Mouse (Mus musculus): Measurements from ENCODE around the gene Large2.
"Not testable (repeated sequence)": the region's sequence is repeated elsewhere in the genome, so short reads cannot be mapped to it uniquely, and the experiment has no call there.

The Large2 gene

GRCm38 (mm10) chr2:92374514-92374913 lies at the start of gene Large2, which contains the start of gene Pex16:
Gene Large2 (minus strand): TSS chr2:92374869.
Gene Pex16 (plus strand): TSS chr2:92374676.
- DNase-seq (ENCODE audit: extremely low spot score, low spot score), result no peak

DNA sequence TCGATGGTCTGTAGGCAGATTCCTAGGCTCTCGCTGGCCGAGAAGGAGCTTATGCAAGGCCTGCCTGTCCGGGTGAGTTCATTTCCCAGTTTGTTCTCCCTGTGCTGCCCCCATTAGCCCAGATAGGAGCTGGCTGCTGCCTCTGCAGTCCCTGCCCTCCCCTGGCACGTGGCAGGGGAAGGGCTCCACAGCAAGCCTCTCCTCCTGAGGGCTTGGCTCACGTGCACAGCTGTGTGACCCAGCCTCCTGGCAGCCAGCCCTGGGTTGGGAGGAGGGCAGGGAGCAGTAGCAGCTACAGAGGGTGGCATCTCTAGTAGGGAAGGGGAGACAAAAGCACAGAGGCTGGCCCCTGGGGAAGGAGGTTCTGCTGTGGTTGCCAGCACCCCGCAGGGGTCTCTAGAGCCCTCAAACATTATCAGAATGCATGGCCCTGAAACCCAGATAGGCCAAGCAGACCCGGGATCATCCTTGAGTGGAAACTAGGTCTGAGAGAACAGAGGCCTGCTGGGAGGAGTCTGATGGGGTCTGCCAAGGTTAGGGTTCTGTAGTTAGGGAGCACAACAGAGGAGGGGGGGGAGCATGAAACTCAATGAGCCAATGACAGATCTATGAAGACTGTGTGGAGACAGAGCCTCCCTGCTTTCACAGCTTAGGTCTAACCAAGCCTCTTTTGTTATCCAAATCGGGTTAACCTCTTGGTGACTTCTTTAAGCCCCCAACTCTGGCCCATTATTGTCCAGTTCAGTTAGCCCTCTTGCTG lies 49.2 kb upstream of the Large2 start:
- no peak for DNase-seq (ENCODE audit: extremely low spot score, low spot score)

DNA sequence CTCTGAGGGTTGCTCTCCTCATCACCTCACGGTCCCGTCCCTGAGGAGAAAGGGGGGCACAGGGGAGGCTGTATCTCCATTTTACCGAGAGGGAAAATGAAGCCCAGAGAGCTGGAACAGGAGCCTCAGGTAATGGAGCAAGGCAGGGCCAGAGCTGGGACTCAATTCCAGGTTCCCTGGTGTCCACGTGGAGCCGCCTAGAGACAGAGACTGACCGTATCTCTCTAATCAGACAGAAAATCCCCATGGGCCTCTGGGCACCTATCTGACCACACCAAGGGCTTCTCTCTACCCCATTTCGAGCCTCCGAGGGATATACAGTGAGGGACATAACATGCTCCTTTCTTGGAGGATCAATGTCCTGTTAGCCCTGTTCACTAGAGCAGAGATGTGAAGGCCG lies 48.5 kb upstream of the Large2 start:
- DNase-seq (ENCODE audit: extremely low spot score, low spot score), result no peak

- no peak for DNase-seq (ENCODE audit: extremely low spot score, low spot score)
Observed at GRCm38 (mm10) chr2:92422388-92423135, 47.9 kb upstream of the Large2 start.

GRCm38 (mm10) chr2:92421723-92422387 lies 47.2 kb upstream of the Large2 start:
- no peak for DNase-seq (ENCODE audit: extremely low spot score, low spot score)

- DNase-seq (ENCODE audit: extremely low spot score, low spot score), result no peak
Observed at GRCm38 (mm10) chr2:92411705-92412104, 37.0 kb upstream of the Large2 start.

DNA sequence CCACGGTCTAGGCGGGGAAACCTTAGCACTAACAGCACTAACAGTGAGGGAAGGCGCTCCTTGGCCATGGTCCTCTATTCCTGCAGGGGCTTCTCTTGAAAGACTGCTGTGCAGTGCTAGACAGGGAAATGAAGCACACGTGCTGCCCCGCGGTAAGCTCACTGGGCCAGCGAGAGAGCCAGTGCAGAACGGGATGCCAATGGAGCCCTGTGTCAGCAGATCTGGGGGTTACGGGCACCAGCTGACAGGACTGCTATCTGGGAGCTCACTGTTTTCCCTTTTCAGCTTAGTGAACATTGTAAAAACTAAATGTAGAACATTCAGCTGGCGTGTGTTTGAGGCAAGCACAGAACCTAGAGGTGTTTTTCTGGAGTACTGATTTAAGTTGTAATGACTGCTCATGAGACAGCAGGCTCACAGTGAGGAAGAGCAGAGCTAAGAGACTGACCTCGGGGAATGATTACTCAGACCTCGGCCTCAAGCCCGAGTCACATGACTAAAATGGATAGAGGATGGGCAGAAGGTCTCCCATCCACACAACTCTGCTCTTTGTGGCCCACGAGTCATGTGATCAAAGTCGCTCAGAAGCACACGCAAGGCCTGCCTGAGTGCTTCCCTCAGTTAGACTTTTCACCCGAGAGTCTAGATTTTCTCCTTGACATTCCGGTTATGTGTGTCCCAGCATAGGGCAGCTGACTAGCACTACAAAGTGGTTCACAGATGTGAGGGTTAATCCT lies 33.8 kb upstream of the Large2 start:
- DNase-seq (ENCODE audit: extremely low spot score, low spot score), result no peak

GRCm38 (mm10) chr2:92405687-92406086 lies 31.0 kb upstream of the Large2 start:
- DNase-seq (ENCODE audit: extremely low spot score, low spot score), result no peak

- no peak for DNase-seq (ENCODE audit: extremely low spot score, low spot score)
Observed at GRCm38 (mm10) chr2:92404737-92405136, 30.1 kb upstream of the Large2 start.

DNA sequence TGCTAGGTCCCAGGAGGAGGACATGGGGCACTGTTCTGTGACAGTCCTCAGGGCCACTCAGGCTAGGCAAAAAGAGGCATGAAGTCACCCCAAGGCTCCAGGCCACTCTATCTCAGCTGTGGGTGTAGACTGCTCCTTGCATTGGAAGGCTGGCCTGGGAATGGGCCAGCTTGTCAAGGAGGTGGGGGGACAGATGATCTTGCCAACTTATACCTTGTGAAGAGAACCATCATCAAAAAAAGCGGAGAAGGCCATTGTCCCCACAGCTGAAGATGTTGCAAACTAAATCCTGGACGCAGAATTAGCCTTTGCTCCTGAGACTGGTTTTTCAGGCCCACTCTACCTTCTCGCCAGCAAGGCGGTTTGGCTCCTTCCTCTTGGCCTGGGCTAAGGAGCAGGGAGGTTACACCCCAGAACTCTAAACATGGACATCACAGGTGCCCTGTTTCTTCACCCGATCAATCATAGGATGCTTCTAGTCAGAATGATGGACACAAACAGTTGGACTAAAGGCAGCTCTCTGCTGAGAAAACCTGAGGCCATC lies 29.2 kb upstream of the Large2 start:
- no peak for DNase-seq (ENCODE audit: extremely low spot score, low spot score)

DNA sequence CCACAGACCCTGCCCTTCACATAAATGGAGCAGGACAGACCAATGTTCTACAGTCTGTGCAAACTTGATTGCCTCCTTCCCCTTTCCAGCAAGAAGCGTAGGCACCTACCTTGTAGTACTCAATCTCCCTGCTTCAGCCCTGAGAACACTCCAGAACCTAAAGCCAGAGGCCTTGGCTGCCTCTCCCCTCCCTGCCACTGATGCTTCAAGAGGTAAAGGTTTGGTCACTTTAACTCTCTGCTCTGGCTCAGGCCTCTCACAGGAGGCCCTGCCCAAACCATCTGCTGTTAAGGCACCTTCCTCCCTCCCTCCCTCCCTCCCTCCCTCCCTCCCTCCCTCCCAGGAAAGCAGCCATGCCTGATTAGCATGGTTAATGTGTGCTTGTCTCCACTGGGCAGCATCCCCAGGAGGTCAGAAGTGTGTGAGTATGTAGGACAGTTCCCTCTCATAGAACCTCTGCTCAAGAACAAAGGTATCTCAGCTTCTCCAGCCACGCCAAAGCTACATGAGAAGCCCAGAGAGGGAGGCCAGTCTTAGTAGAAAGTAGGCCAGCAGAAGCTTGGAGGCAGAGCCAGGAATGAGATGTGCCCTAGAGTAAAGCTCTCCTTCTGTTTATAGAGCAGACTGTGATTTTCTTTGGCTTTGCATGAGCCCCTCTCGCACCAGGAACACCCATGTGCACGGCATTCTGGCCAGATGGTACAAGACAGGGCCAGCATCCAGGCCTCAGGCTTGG lies 28.1 kb upstream of the Large2 start:
- no peak for DNase-seq (ENCODE audit: extremely low spot score, low spot score)

DNA sequence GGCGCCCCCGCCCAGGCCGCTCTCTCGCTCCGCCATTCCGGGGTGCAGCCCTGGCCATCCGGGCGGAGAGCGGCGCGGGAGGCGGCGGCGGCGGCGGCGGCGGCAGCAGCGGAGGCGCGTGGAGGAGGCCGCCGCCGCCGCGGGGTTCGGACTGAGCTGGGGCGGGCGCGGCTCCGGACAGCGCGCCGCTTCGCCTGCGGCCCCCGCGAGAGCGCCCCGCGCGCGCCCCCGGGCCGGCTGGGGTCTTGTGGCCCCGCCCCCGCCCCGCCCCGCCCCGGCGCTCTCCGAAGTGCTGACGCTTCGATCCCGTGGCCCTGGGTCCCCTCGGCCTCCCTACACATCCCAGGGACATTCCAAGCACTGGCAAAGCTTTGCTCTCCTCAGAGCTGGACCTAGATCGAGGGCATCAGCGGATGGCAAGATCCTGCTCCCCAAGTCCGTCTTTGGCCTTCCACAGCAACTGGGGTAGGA lies 26.5 kb upstream of the Large2 start, which contains the start of gene Mapk8ip1:
Mapk8ip1 (minus strand) TSS at position 173 of the 471 bp plus-strand sequence.
- DNase-seq (ENCODE audit: extremely low spot score, low spot score), result peak; percentile 52

DNA sequence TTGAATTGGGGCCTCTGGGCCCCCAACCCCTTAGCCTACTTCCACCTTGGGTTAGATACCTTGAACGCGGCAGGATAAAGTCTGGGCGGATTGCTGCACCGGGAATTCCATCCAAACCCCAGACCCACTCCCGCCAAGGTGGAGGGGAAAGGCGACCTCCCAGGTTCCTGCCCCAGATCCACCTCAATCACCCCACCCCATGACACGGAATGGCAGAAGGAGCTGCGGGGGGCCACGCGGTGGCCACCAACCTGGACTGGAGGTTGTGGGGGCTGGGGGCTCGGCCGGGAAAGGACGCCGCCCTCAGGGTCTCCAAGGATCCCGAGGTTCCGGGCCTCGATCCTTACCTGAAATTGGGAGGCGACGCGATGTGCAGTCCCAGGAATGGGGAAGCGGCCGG lies 26.0 kb upstream of the Large2 start:
- no peak for DNase-seq (ENCODE audit: extremely low spot score, low spot score)

GRCm38 (mm10) chr2:92399877-92400276 lies 25.2 kb upstream of the Large2 start:
- DNase-seq (ENCODE audit: extremely low spot score, low spot score), result not testable (repeated sequence)

DNA sequence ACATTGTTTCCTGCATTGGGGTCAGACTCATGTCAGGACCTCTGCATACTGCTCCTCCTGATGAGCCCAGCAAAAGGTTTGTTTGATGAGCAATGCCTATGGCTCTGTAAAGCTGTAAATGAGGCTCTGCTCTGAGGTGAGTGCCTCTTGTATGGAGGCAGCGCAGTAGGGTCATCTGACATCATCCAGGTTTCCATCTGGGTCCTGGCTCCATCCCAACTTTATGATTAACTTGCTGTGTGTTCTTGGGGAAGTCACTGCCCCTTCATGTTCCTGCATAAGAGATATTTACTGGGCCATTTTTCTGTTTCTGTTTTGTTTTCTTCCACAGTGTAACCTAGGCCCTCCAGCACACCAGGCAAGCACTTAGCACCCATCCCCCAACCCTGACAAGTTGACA lies 22.8 kb upstream of the Large2 start:
- DNase-seq (ENCODE audit: extremely low spot score, low spot score), result no peak

DNA sequence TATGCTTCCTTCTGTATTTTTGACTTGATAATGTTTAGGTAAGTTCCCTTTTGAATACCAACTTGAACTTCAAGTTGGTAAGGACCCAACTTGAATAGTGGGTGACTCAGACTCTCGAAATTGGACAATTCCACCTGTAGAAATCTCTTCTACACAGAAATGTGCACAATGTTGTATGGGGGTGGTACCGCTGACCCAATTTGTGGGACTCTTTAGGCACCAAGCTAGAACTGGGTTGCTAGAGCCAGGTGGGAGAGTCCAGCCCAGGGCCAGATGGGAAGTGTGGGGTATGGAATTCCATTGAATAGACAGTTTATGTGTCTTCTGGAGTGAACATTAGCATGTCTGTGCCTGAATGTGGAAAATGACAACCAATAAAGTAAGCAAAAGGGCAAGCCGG lies 20.9 kb upstream of the Large2 start:
- no peak for DNase-seq (ENCODE audit: extremely low spot score, low spot score)

DNA sequence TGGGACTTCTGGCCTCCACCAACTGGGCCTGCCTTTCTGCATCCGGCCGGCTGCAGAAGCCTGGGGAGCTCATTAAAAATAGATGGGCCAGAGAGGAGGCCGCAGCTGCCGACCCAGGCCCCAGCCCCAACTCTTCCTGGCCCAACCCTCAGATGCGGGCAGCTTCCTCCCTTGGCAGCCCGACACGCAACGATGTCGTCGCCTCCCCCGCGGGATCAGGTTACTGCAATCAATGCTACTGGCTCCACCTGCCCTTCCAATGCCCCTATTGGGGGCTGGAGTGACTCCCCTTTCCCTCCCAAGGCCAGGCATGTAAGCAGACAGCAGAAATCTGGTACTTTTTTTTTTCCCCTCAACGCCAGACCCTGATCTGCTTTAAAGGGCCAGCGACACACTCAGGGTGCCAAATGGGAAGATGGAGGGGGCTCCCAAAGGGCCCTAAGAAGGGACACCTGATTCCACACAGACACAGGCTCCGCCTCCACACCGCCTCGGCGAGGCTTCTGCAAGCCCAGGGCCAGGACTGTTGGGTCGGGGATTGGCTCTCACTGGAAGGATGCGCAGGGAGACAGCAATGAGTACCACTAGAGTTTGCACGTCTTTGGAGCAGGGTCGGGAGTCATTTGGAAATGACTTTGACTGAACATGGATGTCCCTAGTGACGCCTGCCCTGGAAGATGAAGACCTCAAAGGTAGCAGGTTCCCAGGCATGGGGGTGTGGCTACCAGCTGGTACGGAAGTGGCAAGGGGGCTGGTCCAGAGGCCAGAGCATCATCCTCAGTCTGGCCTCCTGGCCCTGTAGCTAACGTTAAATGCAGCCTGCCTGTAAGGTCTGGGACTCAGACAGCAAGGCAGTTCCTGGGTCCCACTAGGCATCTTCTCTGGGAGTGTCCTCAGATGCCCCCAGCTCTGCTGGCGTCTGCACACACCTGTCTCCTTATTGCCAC lies 17.9 kb upstream of the Large2 start:
- DNase-seq (ENCODE audit: extremely low spot score, low spot score), result peak; percentile 79

DNA sequence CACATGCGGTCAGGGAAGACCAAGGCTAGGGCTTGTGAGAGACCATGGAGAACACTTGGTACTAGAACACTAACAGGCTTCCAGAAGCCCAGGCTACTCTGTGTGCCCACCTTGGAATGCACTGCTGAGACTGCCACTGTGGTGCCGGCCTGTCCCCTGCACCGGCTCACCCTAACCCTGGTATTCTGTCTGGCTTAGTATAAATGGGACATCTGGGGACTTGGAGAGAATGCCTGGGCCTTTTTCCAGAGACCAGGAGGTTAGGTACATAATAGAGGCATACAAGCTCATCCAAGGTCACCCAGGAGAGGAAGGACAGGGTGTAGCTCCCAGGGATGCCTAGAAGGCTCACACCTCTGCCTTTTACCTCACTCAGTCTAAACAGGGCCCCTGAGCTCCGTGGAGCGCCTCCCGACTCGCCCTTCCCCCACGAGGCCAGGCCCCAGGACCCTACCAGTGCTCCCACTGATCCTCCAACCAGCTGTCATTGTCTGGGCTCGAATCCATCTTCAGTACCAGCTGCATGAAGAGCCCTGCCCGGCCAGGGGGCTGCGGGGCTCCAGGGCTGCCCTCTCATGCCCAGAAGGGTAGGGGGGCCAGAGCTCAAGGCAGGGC lies 17.1 kb upstream of the Large2 start:
- no peak for DNase-seq (ENCODE audit: extremely low spot score, low spot score)

DNA sequence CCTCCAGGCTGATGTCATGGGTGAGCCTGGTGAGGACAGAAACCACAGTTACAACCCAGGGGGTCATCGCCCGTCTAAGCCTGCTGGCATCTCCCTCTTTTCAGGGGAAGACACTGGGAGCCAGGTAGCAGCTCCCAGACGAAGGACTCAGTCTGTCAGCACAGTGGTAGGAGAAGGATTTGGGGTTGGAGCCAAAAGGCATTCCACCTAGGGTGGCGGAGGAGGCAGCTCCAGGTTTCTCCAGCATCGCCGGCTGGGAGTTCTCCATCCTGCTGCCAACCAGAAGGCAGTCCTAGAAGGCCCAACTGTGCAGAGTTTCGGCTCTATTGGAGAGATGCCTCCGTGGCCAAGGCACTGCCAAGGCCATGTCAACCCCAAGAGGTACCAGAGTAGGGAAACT lies 16.4 kb upstream of the Large2 start:
- no peak for DNase-seq (ENCODE audit: extremely low spot score, low spot score)
